28 mouse cellular contexts compared by ENCODE assay signal in genomic region chr19:8601922-8602321, GRCm38 (mm10). TPM values are rescaled to one million over a fixed set of nuclear protein-coding genes. Genes with fewer than 3 reads are reported as not detected.
DNase-seq lines count a peak whose midpoint lies in the region; ATAC-seq and TF ChIP-seq lines count a peak whose summit lies in the region.
"Had no signal": no experiment of that assay in that cellular context is flagged by ENCODE, and none has a peak within 500 bp of the region (broad histone marks: within the 10 kb centered on the region; RNA-seq: fewer than 3 reads in every experiment).

No protein-coding gene starts in this region.

- H3K9ac ChIP-seq in heart, embryonic 11.5 days (ENCODE audit: low read depth, low read length) = no peak overlapping the region
- no peak overlapping the region for H3K9ac ChIP-seq in liver, embryonic 15.5 days
- H3K9ac ChIP-seq in liver, postnatal 0 days (replicated peaks) = no peak overlapping the region
- H3K9ac ChIP-seq: embryonic facial prominence, embryonic 12.5 days; embryonic facial prominence, embryonic 15.5 days; forebrain, embryonic 15.5 days; hindbrain, embryonic 14.5 days had no signal

- TF ChIP-seq CTCF in liver, postnatal 0 days (IDR thresholded peaks at IDR 0.05; ENCODE audit: low read depth) = no peak

- H3K36me3 ChIP-seq in heart, embryonic 11.5 days (ENCODE audit: control insufficient read depth, insufficient read depth, low read length) = no peaks in the 10 kb centered on the region
- H3K36me3 ChIP-seq in liver, embryonic 15.5 days (replicated peaks) = no peaks in the 10 kb centered on the region
- H3K36me3 ChIP-seq in liver, postnatal 0 days (replicated peaks; ENCODE audit: insufficient read depth, low read length) = no peaks in the 10 kb centered on the region
- H3K36me3 ChIP-seq: embryonic facial prominence, embryonic 12.5 days; embryonic facial prominence, embryonic 15.5 days; forebrain, embryonic 15.5 days had no signal

- H3K27ac ChIP-seq in heart, embryonic 11.5 days (ENCODE audit: low read depth, low read length) = peak overlapping the region; percentile 25
- 0 out of 2 replicates have a peak overlapping the region, but pooled peaks have one; percentile 34 for H3K27ac ChIP-seq in liver, embryonic 15.5 days (replicated peaks)
- H3K27ac ChIP-seq in liver, postnatal 0 days (ENCODE audit: low read depth) = no peak overlapping the region
- H3K27ac ChIP-seq: embryonic facial prominence, embryonic 12.5 days; embryonic facial prominence, embryonic 15.5 days; forebrain, embryonic 15.5 days; hindbrain, embryonic 14.5 days; hindbrain, postnatal 0 days had no signal

- no peak for TF ChIP-seq EP300 in liver, postnatal 0 days (IDR thresholded peaks at IDR 0.05; ENCODE audit: low read depth)

- H3K27me3 ChIP-seq in heart, embryonic 11.5 days (ENCODE audit: control insufficient read depth, insufficient read depth, low read length) = no peaks in the 10 kb centered on the region
- H3K27me3 ChIP-seq in liver, embryonic 15.5 days = no peaks in the 10 kb centered on the region; the same call in 1 of the 2 replicates
- H3K27me3 ChIP-seq in liver, postnatal 0 days (ENCODE audit: insufficient read depth, low read length) = no peaks in the 10 kb centered on the region
- H3K27me3 ChIP-seq: embryonic facial prominence, embryonic 12.5 days; embryonic facial prominence, embryonic 15.5 days; forebrain, embryonic 15.5 days had no signal

- H3K4me1 ChIP-seq in heart, embryonic 11.5 days (ENCODE audit: control insufficient read depth, insufficient read depth, low read length) = peaks cover 3% of the 10 kb centered on the region; the same call in 1 of the 2 replicates
- H3K4me1 ChIP-seq in liver, embryonic 15.5 days (replicated peaks) = peaks cover 55% of the 10 kb centered on the region
- H3K4me1 ChIP-seq in liver, postnatal 0 days (ENCODE audit: insufficient read depth) = peaks cover 38% of the 10 kb centered on the region
- H3K4me1 ChIP-seq: embryonic facial prominence, embryonic 12.5 days; embryonic facial prominence, embryonic 15.5 days; forebrain, embryonic 15.5 days had no signal

- peak; percentile 14 for DNase-seq in gastrocnemius, adult 18-20 months (ENCODE audit: low spot score)
- DNase-seq in gastrocnemius, postnatal 10 days = no peak
- no peak for DNase-seq in heart, postnatal 36 days
- DNase-seq in liver, postnatal 0 days = no peak
- peak; percentile 36 for DNase-seq in skeletal muscle tissue, adult 2 months (ENCODE audit: low read depth, low spot score)
- DNase-seq: adrenal gland, postnatal 10 days; adrenal gland, postnatal 36 days; cerebellum, adult 18-20 months; cerebellum, adult 9-11 months; cerebellum, postnatal 25 days; gastrocnemius, postnatal 14 days; kidney, adult 18-20 months; kidney, adult 9 months had no signal

- H3K4me2 ChIP-seq in heart, embryonic 11.5 days = no peak overlapping the region
- no peak overlapping the region for H3K4me2 ChIP-seq in liver, embryonic 15.5 days
- no peak overlapping the region for H3K4me2 ChIP-seq in liver, postnatal 0 days (ENCODE audit: low read depth, low read length)
- H3K4me2 ChIP-seq: embryonic facial prominence, embryonic 12.5 days; embryonic facial prominence, embryonic 15.5 days; forebrain, embryonic 15.5 days; hindbrain, embryonic 14.5 days had no signal

- ATAC-seq in heart, embryonic 11.5 days (replicated peaks; ENCODE audit: insufficient number of reproducible peaks, low FRiP score, low TSS enrichment) = no peak
- ATAC-seq in liver, embryonic 15.5 days (ENCODE audit: insufficient read depth) = no peak
- no peak for ATAC-seq in liver, postnatal 0 days
- no peak for ATAC-seq in activated CD4-positive, CD25-positive, alpha-beta regulatory T cell, adult 4 months
- ATAC-seq: forebrain, embryonic 15.5 days; hindbrain, postnatal 0 days; inflammation-experienced regulatory T-cells, adult 6 months; intestine, embryonic 16.5 days had no signal

- intact Hi-C loops in heart, postnatal 36 days (cut with DNase I) = no loop called here

- no peak overlapping the region for H3K4me3 ChIP-seq in heart, embryonic 11.5 days (ENCODE audit: low read depth, low read length)
- H3K4me3 ChIP-seq in liver, embryonic 15.5 days (replicated peaks) = no peak overlapping the region
- no peak overlapping the region for H3K4me3 ChIP-seq in liver, postnatal 0 days (ENCODE audit: low read depth, low read length)
- H3K4me3 ChIP-seq: embryonic facial prominence, embryonic 12.5 days; embryonic facial prominence, embryonic 15.5 days; forebrain, embryonic 15.5 days had no signal

- H3K9me3 ChIP-seq in heart, embryonic 11.5 days (replicated peaks; ENCODE audit: control insufficient read depth, low read length) = no peaks in the 10 kb centered on the region
- H3K9me3 ChIP-seq in liver, embryonic 15.5 days (replicated peaks) = no peaks in the 10 kb centered on the region
- H3K9me3 ChIP-seq in liver, postnatal 0 days (ENCODE audit: low read length) = no peaks in the 10 kb centered on the region
- H3K9me3 ChIP-seq: embryonic facial prominence, embryonic 12.5 days; embryonic facial prominence, embryonic 15.5 days; forebrain, embryonic 15.5 days had no signal

RNA-seq across cellular contexts. Expression of gene Slc22a8, which starts 10.9 kb away (rescaled TPM):
- not detected for total RNA-seq in gastrocnemius, adult 18-20 months (2021)
- total RNA-seq in gastrocnemius, postnatal 10 days (2021) = under 1 TPM in 1 of 2 experiments, not detected in 1; 0.07 TPM
- 0.07 TPM in 1 of 2 replicates, not detected in the other for polyA plus RNA-seq in heart, embryonic 11.5 days (2014; fragmentation: Nextera tagmentation; extraction: Ambion mirVana)
- total RNA-seq in heart, postnatal 36 days (2021) = not detected
- 2.1 and 2.3 TPM in 2 replicates for polyA plus RNA-seq in liver, embryonic 15.5 days (2015; fragmentation: Nextera tagmentation; extraction: Ambion mirVana)
- polyA plus RNA-seq in liver, postnatal 0 days (2015; fragmentation: Nextera tagmentation; extraction: Ambion mirVana) = 0.27 TPM in 2 replicates
- under 1 TPM in 1 of 2 experiments, not detected in 1; 0.40 TPM for polyA plus RNA-seq in activated CD4-positive, CD25-positive, alpha-beta regulatory T cell, adult 4 months (2017; shearing (Covaris generic))
- total RNA-seq: common myeloid progenitor, adult 5-6 weeks; ES-E14; gastrocnemius, postnatal 14 days; gastrocnemius, postnatal 4 days; heart, adult 18-20 months had no signal
- polyA plus RNA-seq: inflammation-experienced regulatory T-cells, adult 6 months had no signal

RNA-seq across cellular contexts. Expression of gene Slc22a6, which starts 15.9 kb away (rescaled TPM):
- total RNA-seq in gastrocnemius, adult 18-20 months (2021) = not detected
- not detected for total RNA-seq in gastrocnemius, postnatal 10 days (2021)
- not detected in 2 replicates for polyA plus RNA-seq in heart, embryonic 11.5 days (2014; fragmentation: Nextera tagmentation; extraction: Ambion mirVana)
- not detected for total RNA-seq in heart, postnatal 36 days (2021)
- 0.02 TPM in 1 of 2 replicates, not detected in the other for polyA plus RNA-seq in liver, embryonic 15.5 days (2015; fragmentation: Nextera tagmentation; extraction: Ambion mirVana)
- polyA plus RNA-seq in liver, postnatal 0 days (2015; fragmentation: Nextera tagmentation; extraction: Ambion mirVana) = not detected in 2 replicates
- not detected for polyA plus RNA-seq in activated CD4-positive, CD25-positive, alpha-beta regulatory T cell, adult 4 months (2017; shearing (Covaris generic))
- total RNA-seq: adrenal gland, postnatal 10 days; adrenal gland, postnatal 36 days; common myeloid progenitor, adult 5-6 weeks; ES-E14; gastrocnemius, postnatal 14 days; gastrocnemius, postnatal 4 days; heart, adult 18-20 months; heart, postnatal 10 days had no signal
- polyA plus RNA-seq: inflammation-experienced regulatory T-cells, adult 6 months; intestine, embryonic 16.5 days had no signal

Comparison
In these comparisons a context has a peak if more than half of its experiments do, and no peak if none do; other contexts are left out.
1. DNase-seq: peak in gastrocnemius, adult 18-20 months (single experiment) and skeletal muscle tissue, adult 2 months (single experiment); none in gastrocnemius, postnatal 10 days (single experiment), heart, postnatal 36 days (0 of 2) and liver, postnatal 0 days (single experiment).